Mouse (Mus musculus) kidney, adult 11 months (tissue): ENCODE results near the gene Gimap3.
A peak's percentile ranks its signal among the peaks of the same experiment; 100 is the strongest.

ENCODE experiments used
- DNase-seq: peaks from one replicate; pipeline ENCODE4 v3.0.0; 2022

The Gimap3 gene

GRCm38 (mm10) chr6:48742422-48743351 is 28.0 kb downstream of the Gimap3 start:
- DNase-seq, result peak; percentile 90

- DNase-seq, result peak; percentile 77
Measured at GRCm38 (mm10) chr6:48741711-48742206, 28.9 kb downstream of the Gimap3 start.

GRCm38 (mm10) chr6:48741273-48741672 is 29.4 kb downstream of the Gimap3 start:
- DNase-seq, result no peak

- no peak for DNase-seq
Measured at GRCm38 (mm10) chr6:48740501-48741169, 30.0 kb downstream of the Gimap3 start.

GRCm38 (mm10) chr6:48739780-48740055 is 30.9 kb downstream of the Gimap3 start:
- DNase-seq, result no peak

GRCm38 (mm10) chr6:48738961-48739779 is 31.5 kb downstream of the Gimap3 start, which contains the start of gene Gimap1:
Gene Gimap1, plus strand, starts transcription at chr6:48739054.
- peak; percentile 42 for DNase-seq

- DNase-seq, result no peak
Measured at GRCm38 (mm10) chr6:48737688-48738087, 33.0 kb downstream of the Gimap3 start.

GRCm38 (mm10) chr6:48737053-48737452 is 33.6 kb downstream of the Gimap3 start:
- no peak for DNase-seq

- no peak for DNase-seq
Measured at GRCm38 (mm10) chr6:48733660-48734059, 37.0 kb downstream of the Gimap3 start.

- no peak for DNase-seq
Measured at GRCm38 (mm10) chr6:48732864-48733304, 37.8 kb downstream of the Gimap3 start.

- DNase-seq, result no peak
Measured at GRCm38 (mm10) chr6:48727761-48728160, 42.9 kb downstream of the Gimap3 start.

GRCm38 (mm10) chr6:48725476-48725875 is 45.2 kb downstream of the Gimap3 start:
- peak; percentile 94 for DNase-seq

- no peak for DNase-seq
Measured at GRCm38 (mm10) chr6:48723468-48723867, 47.2 kb downstream of the Gimap3 start.

GRCm38 (mm10) chr6:48720326-48720725 is 50.3 kb downstream of the Gimap3 start:
- DNase-seq, result no peak

GRCm38 (mm10) chr6:48718455-48718854 is 52.2 kb downstream of the Gimap3 start, which contains the start of the genes Gm28053 and Gimap7:
Gene Gm28053, plus strand, starts transcription at chr6:48718607.
Gene Gimap7, plus strand, starts transcription at chr6:48718621.
- DNase-seq, result no peak
